Mouse (Mus musculus) MEL-GATA-1-ER (cell line): ENCODE results near the gene Itk.
A peak's percentile ranks its signal among the peaks of the same experiment; 100 is the strongest.
"Not testable (repeated sequence)": the region's sequence is repeated elsewhere in the genome, so short reads cannot be mapped to it uniquely, and the experiment has no call there.

Source experiments
- DNase-seq: peaks from one replicate; pipeline ENCODE4 v3.0.0-alpha.2; 2012; ENCODE audit warnings: low read depth; ENCODE audit errors: extremely low read depth

The Itk gene

GRCm38 (mm10) chr11:46389336-46390117, at the start of gene Itk:
TSS of gene Itk (minus strand) at chr11:46389515.
- DNase-seq: no peak

- no peak for DNase-seq
Measured at GRCm38 (mm10) chr11:46437459-46438000, 48.2 kb upstream of the Itk start.

- peak; percentile 96 for DNase-seq
Measured at GRCm38 (mm10) chr11:46436760-46437458, 47.6 kb upstream of the Itk start, which contains the start of gene Med7. TSS of gene Med7 (plus strand) at chr11:46436925.

- DNase-seq: no peak
Measured at GRCm38 (mm10) chr11:46435363-46435762, 46.0 kb upstream of the Itk start.

- DNase-seq: no peak
Measured at GRCm38 (mm10) chr11:46431129-46431528, 41.8 kb upstream of the Itk start.

GRCm38 (mm10) chr11:46430123-46430522, 40.8 kb upstream of the Itk start:
- no peak for DNase-seq

- DNase-seq: not testable (repeated sequence)
Measured at GRCm38 (mm10) chr11:46428131-46428530, 38.8 kb upstream of the Itk start.

GRCm38 (mm10) chr11:46421086-46421888, 32.0 kb upstream of the Itk start:
- DNase-seq: no peak

- no peak for DNase-seq
Measured at GRCm38 (mm10) chr11:46418860-46419259, 29.5 kb upstream of the Itk start.

- no peak for DNase-seq
Measured at GRCm38 (mm10) chr11:46418438-46418837, 29.1 kb upstream of the Itk start.

GRCm38 (mm10) chr11:46410018-46410563, 20.8 kb upstream of the Itk start:
- no peak for DNase-seq

GRCm38 (mm10) chr11:46406721-46407120, 17.4 kb upstream of the Itk start:
- DNase-seq: no peak

GRCm38 (mm10) chr11:46404986-46405385, 15.7 kb upstream of the Itk start:
- DNase-seq: no peak

GRCm38 (mm10) chr11:46401555-46401954, 12.2 kb upstream of the Itk start:
- no peak for DNase-seq

GRCm38 (mm10) chr11:46398933-46399383, 9.6 kb upstream of the Itk start:
- no peak for DNase-seq

- no peak for DNase-seq
Measured at GRCm38 (mm10) chr11:46398473-46398872, 9.2 kb upstream of the Itk start.

GRCm38 (mm10) chr11:46397900-46398299, 8.6 kb upstream of the Itk start:
- no peak for DNase-seq

GRCm38 (mm10) chr11:46396860-46397179, 7.5 kb upstream of the Itk start:
- no peak for DNase-seq

- no peak for DNase-seq
Measured at GRCm38 (mm10) chr11:46396167-46396859, 7.0 kb upstream of the Itk start, which contains the start of gene Fam71b. TSS of gene Fam71b (plus strand) at chr11:46396559.

- no peak for DNase-seq
Measured at GRCm38 (mm10) chr11:46395698-46396097, 6.4 kb upstream of the Itk start.

- DNase-seq: no peak
Measured at GRCm38 (mm10) chr11:46395088-46395487, 5.8 kb upstream of the Itk start.
